Mouse (Mus musculus) intestine, embryonic 15.5 days (tissue): ENCODE results near the gene C2cd2l. TPM values are rescaled to one million over a fixed set of nuclear protein-coding genes. Genes with fewer than 3 reads are reported as not detected.
A peak's percentile ranks its signal among the peaks of the same experiment; 100 is the strongest.

Source experiments
- ATAC-seq: fragments of 200-750 bp; cut with Nextera tagmentation; 2 replicates; pipeline ENCODE4 v1.8.0; 2017; ENCODE audit warnings: moderate TSS enrichment, moderate library complexity
- H3K27ac ChIP-seq: fragments of 300-500 bp; sonication (generic); 2 replicates; pipeline ENCODE4 v1.5.1; 2015; ENCODE audit warnings: mild to moderate bottlenecking, inconsistent platforms
- H3K27me3 ChIP-seq: fragments of 300-500 bp; sonication (generic); replicated peaks from 2 replicates; pipeline ENCODE4 v1.6.1; 2015; ENCODE audit warnings: inconsistent platforms
- H3K36me3 ChIP-seq: fragments of 300-500 bp; sonication (generic); 2 replicates; pipeline ENCODE4 v1.6.1; 2015; ENCODE audit warnings: inconsistent platforms
- H3K4me1 ChIP-seq: fragments of 300-500 bp; sonication (generic); replicated peaks from 2 replicates; pipeline ENCODE4 v1.6.1; 2015; ENCODE audit warnings: inconsistent platforms
- H3K4me2 ChIP-seq: fragments of 300-500 bp; sonication (generic); replicated peaks from 2 replicates; pipeline ENCODE4 v1.6.1; 2015; ENCODE audit warnings: mild to moderate bottlenecking, inconsistent platforms
- H3K4me3 ChIP-seq: fragments of 300-500 bp; sonication (generic); replicated peaks from 2 replicates; pipeline ENCODE4 v1.5.1; 2015; ENCODE audit warnings: inconsistent platforms
- H3K9ac ChIP-seq: fragments of 300-500 bp; sonication (generic); 2 replicates; pipeline ENCODE4 v1.6.1; 2015; ENCODE audit warnings: inconsistent platforms
- H3K9me3 ChIP-seq: fragments of 300-500 bp; sonication (generic); 2 replicates; pipeline ENCODE4 v1.6.1; 2016; ENCODE audit warnings: inconsistent platforms
- WGBS: fragments of 180-500 bp; shearing (Covaris S2); methylation state at CpG from one replicate; pipeline ENCODE4 v1.1.7; 2015; 5-methylcytosine and 5-hydroxymethylcytosine counted together
- polyA plus RNA-seq: library from polyadenylated mRNA; unstranded; fragments of >200 nt; fragmentation: Nextera tagmentation; extraction: Ambion mirVana; gene quantifications from 2 replicates; pipeline ENCODE4 v1.2.1, GENCODE M21; 2015

Gene C2cd2l
- polyA plus RNA-seq, 1 experiment from 2014 or later = 6.8 TPM

DNA sequence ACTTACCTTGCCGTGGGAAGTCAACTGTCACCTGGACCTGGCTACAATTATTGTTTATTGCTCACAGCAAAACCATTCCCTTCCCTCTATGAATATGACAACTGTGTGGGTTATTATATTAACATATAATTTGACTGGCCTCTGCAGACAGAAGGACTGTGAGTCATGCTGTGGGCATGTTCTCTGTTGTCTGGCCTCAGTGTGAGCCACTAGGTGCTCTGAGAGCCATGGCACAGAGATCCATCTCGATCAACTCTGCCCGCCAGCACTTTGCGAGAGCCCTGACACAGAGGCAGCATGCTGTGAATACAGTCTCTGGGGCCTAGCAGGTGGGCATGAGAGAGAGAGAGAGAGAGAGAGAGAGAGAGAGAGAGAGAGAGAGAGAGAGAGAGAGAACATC lies 50.1 kb downstream of the C2cd2l start:
- no peaks in the 10 kb centered on the region for H3K36me3 ChIP-seq
- 0 out of 2 replicates have a peak, but pooled peaks cover 3% of the 10 kb centered on the region for H3K9me3 ChIP-seq
- 0 out of 2 replicates have a peak, but pooled peaks cover 8% of the 10 kb centered on the region for H3K4me1 ChIP-seq
- no peak overlapping the region for H3K4me2 ChIP-seq
- ATAC-seq = no peak
- no peaks in the 10 kb centered on the region for H3K27me3 ChIP-seq
- H3K4me3 ChIP-seq = no peak overlapping the region
- H3K27ac ChIP-seq = no peak overlapping the region
- H3K9ac ChIP-seq = no peak overlapping the region
- 86% methylated on average over 4 of the region's 4 CpGs for WGBS

DNA sequence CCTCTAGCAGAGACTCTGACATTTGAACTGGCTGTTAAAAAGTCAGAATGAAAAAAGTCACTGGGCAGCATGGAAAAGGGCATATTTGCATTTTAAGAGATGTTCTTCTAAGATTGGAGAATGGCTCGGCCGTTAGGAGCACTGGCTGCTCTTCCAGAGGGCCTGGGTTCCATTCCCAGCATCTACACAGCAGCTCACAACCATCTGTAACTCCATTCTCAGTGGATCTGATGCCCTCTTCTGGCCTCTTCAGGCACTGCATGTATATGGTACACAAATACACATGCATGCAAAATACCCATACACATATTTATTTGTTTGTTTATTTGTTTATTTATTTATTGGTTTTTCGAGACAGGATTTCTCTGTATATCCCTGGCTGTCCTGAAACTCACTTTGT lies 51.0 kb downstream of the C2cd2l start:
- Histone ChIP-seq H3K9me3 (0 out of 2 replicates have a peak, but pooled peaks cover 3% of the 10 kb centered on the region), H3K4me2 (no peak overlapping the region), H3K4me1 (0 out of 2 replicates have a peak, but pooled peaks cover 8% of the 10 kb centered on the region), H3K36me3 (no peaks in the 10 kb centered on the region), H3K4me3 (no peak overlapping the region), H3K27me3 (no peaks in the 10 kb centered on the region), H3K9ac (no peak overlapping the region), H3K27ac (no peak overlapping the region)
- 84% methylated on average over 3 of the region's 3 CpGs for WGBS
- ATAC-seq = no peak

DNA sequence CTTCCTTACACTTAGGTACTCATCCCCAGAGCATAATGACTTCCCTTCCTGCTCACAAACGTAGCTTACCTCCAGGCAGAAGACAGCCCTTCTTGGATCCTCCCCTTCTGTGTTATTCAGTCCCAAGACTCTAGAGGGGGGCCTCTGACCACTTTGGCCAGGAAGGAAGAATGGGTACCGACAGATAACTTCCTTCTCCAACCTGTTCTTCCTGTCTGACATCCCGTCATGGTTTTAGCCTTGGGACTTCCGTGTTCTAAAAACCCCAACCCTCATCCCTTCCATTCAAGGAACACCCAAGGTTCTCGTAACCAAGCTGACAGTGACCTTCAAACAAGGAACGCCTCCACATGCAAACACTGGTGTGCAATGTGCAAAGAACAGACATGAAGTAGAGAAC lies 51.7 kb downstream of the C2cd2l start, which contains the start of gene Nlrx1:
Gene Nlrx1 (minus strand): TSS at position 168 of the 400 bp plus-strand sequence.
- peak; percentile 50 for ATAC-seq
- 0 out of 2 replicates have a peak, but pooled peaks cover 3% of the 10 kb centered on the region for H3K9me3 ChIP-seq
- H3K4me1 ChIP-seq = 0 out of 2 replicates have a peak, but pooled peaks cover 8% of the 10 kb centered on the region
- H3K4me2 ChIP-seq = peak within 1 kb of the TSS; percentile 88
- peak within 1 kb of the TSS; percentile 51 for H3K4me3 ChIP-seq
- peak within 1 kb of the TSS; percentile 87 for H3K9ac ChIP-seq
- 65% methylated on average over 6 of the region's 6 CpGs for WGBS
- H3K36me3 ChIP-seq = no peaks in the 10 kb centered on the region
- H3K27ac ChIP-seq = peak within 1 kb of the TSS; percentile 85
- H3K27me3 ChIP-seq = no peaks in the 10 kb centered on the region

DNA sequence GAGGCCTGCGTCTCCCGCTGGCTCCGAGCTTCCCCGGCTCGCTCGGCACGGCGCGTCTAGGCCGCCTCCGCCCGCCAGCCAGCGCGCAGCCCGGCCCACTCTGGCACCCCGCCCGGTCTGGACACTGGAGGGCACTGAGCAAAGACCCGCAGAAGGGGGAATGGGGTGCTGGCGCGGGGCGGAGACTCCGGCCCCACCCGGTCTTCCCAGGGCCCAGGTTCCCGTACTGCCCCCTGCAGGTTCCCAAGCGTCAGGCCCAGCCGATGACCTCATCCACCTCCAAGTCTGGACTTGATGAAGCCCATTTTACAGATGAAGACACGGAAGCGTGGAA lies 52.1 kb downstream of the C2cd2l start:
- 6% methylated on average over 28 of the region's 28 CpGs for WGBS
- peak; percentile 91 for ATAC-seq
- peak overlapping the region; percentile 87 for H3K9ac ChIP-seq
- no peaks in the 10 kb centered on the region for H3K36me3 ChIP-seq
- no peaks in the 10 kb centered on the region for H3K27me3 ChIP-seq
- peak overlapping the region; percentile 88 for H3K4me2 ChIP-seq
- 0 out of 2 replicates have a peak, but pooled peaks cover 3% of the 10 kb centered on the region for H3K9me3 ChIP-seq
- 0 out of 2 replicates have a peak, but pooled peaks cover 8% of the 10 kb centered on the region for H3K4me1 ChIP-seq
- H3K4me3 ChIP-seq = peak overlapping the region; percentile 51
- peak overlapping the region; percentile 85 for H3K27ac ChIP-seq

DNA sequence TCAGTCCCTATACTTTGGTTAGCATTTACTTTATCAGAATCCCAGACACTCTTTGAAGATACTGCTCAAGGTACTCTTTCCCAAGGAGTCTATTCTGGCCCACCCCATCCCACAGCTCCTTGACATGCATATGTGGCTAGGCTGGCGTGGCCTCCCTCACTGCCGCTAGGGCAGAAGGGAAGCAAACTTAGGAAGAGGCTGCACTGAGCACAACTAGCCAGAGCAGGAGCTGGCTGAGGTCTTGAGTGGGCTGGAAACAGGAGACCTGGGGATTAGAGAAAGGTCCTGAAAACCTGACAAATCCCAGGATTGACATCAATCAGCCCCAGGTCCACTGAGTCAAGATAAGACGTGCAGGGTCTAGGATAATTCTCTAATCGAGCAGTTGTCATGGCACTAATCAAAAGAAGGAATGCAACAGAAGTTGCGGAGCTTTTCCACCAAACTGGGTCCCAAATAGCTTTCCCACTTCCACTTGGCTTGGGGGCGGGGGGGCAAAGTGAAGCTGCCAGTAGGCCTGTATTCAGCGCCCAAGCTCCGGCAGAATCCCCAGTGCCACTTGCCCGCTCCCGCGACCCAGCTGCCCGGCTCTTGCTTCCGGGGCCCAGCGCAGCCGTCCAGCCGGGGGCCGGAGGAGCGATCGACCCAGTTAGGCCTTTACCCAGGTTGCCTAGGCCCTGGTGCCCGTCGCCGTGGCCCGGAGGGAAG lies 52.6 kb downstream of the C2cd2l start:
- 0 out of 2 replicates have a peak, but pooled peaks cover 8% of the 10 kb centered on the region for H3K4me1 ChIP-seq
- no peaks in the 10 kb centered on the region for H3K36me3 ChIP-seq
- H3K9ac ChIP-seq = peak overlapping the region; percentile 87
- peak overlapping the region; percentile 88 for H3K4me2 ChIP-seq
- peak; percentile 50; the same call in 1 of the 2 replicates for ATAC-seq
- 0 out of 2 replicates have a peak, but pooled peaks cover 3% of the 10 kb centered on the region for H3K9me3 ChIP-seq
- H3K27ac ChIP-seq = peak overlapping the region; percentile 85
- no peaks in the 10 kb centered on the region for H3K27me3 ChIP-seq
- 13% methylated on average over 23 of the region's 23 CpGs for WGBS
- H3K4me3 ChIP-seq = peak overlapping the region; percentile 51

DNA sequence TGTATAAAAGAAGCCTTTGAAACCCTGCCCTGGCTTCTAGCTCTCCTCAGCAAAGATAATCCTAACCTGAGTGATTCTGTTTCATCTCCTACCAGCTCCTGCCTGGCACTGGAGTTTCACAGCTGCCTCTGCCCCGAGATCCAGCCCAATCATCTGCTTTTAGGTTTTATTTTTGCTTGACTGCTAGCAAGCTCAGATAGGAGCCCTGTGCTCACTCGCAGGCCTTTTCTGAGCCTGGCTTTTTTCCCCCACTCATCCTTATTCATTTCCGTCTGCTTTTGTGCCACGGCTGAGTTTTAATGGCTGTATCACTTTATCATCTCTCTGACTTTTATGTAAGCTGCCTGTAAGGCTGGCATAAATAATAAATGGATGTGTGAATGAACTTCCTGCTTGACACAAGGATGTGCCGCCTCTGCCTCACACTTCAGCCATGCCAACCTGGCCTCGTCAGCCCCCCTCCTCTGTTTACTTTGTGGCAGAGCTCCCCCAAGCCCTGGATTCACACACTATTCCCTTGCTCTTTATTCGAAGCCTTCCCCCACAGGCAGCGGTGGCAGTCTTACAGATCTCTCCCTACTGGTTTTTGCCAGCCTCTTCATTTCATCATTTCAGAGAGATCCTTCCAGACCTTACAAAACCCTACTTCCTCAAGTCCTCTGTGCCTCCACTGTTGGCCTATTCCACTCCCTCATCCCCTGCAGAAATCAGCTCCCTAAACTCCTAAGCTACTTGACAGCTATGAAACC lies 53.4 kb downstream of the C2cd2l start:
- peak overlapping the region; percentile 88; the same call in 1 of the 2 replicates for H3K4me2 ChIP-seq
- 0 out of 2 replicates have a peak, but pooled peaks cover 3% of the 10 kb centered on the region for H3K9me3 ChIP-seq
- H3K27ac ChIP-seq = no peak overlapping the region
- H3K4me1 ChIP-seq = 0 out of 2 replicates have a peak, but pooled peaks cover 8% of the 10 kb centered on the region
- no peak overlapping the region for H3K9ac ChIP-seq
- no peaks in the 10 kb centered on the region for H3K27me3 ChIP-seq
- no peak for ATAC-seq
- H3K36me3 ChIP-seq = no peaks in the 10 kb centered on the region
- WGBS = 54% methylated on average over 8 of the region's 8 CpGs
- H3K4me3 ChIP-seq = no peak overlapping the region

DNA sequence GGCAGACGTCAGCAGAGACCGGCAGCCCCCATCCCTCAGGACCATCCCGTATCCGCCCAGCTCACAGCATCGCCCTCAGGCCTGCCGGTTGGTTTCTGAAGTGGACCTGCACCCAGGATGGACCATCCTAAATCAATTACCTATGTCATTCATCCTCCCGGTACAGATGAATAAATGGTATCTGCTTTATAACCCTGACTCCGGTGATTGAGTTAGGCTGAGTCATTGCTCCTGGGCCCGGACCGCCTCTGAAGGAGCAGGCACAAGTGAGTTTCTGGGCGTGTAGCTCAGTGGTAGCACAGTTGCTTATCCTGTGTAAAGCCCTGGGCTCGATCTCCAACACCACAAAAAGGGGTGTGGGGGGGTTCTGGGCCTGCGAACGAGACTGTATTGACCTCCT lies 58.7 kb downstream of the C2cd2l start:
- 73% methylated on average over 14 of the region's 14 CpGs for WGBS

More for the DNA sequence above, 58.7 kb downstream of the C2cd2l start:
- Histone ChIP-seq H3K27me3 (no peaks in the 10 kb centered on the region), H3K9ac (no peak overlapping the region), H3K4me1 (no peaks in the 10 kb centered on the region), H3K9me3 (no peaks in the 10 kb centered on the region), H3K27ac (no peak overlapping the region), H3K4me2 (no peak overlapping the region), H3K4me3 (no peak overlapping the region), H3K36me3 (no peaks in the 10 kb centered on the region)
- ATAC-seq = 0 out of 2 replicates have a peak, but pooled peaks have one; percentile 23

Other genes starting within 250 kb of the C2cd2l start
- gene Mfrp, start 218.6 kb downstream of the C2cd2l start, polyA plus RNA-seq = 0.06 and 0.10 TPM in 2 replicates
- gene C1qtnf5, start 213.0 kb downstream of the C2cd2l start, polyA plus RNA-seq = 3.1 and 3.5 TPM in 2 replicates
- gene Gm49380, start 206.8 kb downstream of the C2cd2l start, polyA plus RNA-seq = 0.10 TPM in 1 of 2 replicates, not detected in the other
- gene Rnf26, start 206.8 kb downstream of the C2cd2l start, polyA plus RNA-seq = 56.9 and 57.9 TPM in 2 replicates
- gene Mcam, start 185.8 kb downstream of the C2cd2l start, polyA plus RNA-seq = 40.0 and 43.5 TPM in 2 replicates
- gene Cbl, start 86.2 kb downstream of the C2cd2l start, polyA plus RNA-seq = 13.2 and 14.8 TPM in 2 replicates
- gene Ccdc153, start 79.6 kb downstream of the C2cd2l start, polyA plus RNA-seq = not detected in 2 replicates
- 11.7 and 12.9 TPM in 2 replicates for gene Pdzd3, start 68.8 kb downstream of the C2cd2l start, polyA plus RNA-seq
- 5.5 and 5.9 TPM in 2 replicates for gene Nlrx1, start 51.7 kb downstream of the C2cd2l start, polyA plus RNA-seq
- gene Abcg4, start 31.7 kb downstream of the C2cd2l start, polyA plus RNA-seq = 2.5 and 2.9 TPM in 2 replicates
- gene Hinfp, start 14.6 kb downstream of the C2cd2l start, polyA plus RNA-seq = 19.9 and 21.2 TPM in 2 replicates
- 38.2 and 38.6 TPM in 2 replicates for gene Dpagt1, start 5.7 kb upstream of the C2cd2l start, polyA plus RNA-seq
- 280 and 298 TPM in 2 replicates for gene H2afx, start 14.4 kb upstream of the C2cd2l start, polyA plus RNA-seq
- gene Hmbs, start 23.9 kb upstream of the C2cd2l start, polyA plus RNA-seq = 128 and 141 TPM in 2 replicates
- 28.9 and 30.3 TPM in 2 replicates for gene Vps11, start 41.4 kb upstream of the C2cd2l start, polyA plus RNA-seq
- 38.8 and 43.6 TPM in 2 replicates for gene Hyou1, start 59.2 kb upstream of the C2cd2l start, polyA plus RNA-seq
- gene Slc37a4, start 76.6 kb upstream of the C2cd2l start, polyA plus RNA-seq = 51.7 and 59.2 TPM in 2 replicates
- gene Rps25, start 86.9 kb upstream of the C2cd2l start, polyA plus RNA-seq = 2,026 and 2,084 TPM in 2 replicates
- 122 and 123 TPM in 2 replicates for gene Trappc4, start 87.3 kb upstream of the C2cd2l start, polyA plus RNA-seq
- gene Ccdc84, start 98.3 kb upstream of the C2cd2l start, polyA plus RNA-seq = 24.0 and 25.6 TPM in 2 replicates
- gene Foxr1, start 120.9 kb upstream of the C2cd2l start, polyA plus RNA-seq = not detected in 2 replicates
- gene Upk2, start 134.7 kb upstream of the C2cd2l start, polyA plus RNA-seq = 1.2 TPM in 2 replicates
- 7.5 and 7.8 TPM in 2 replicates for gene Bcl9l, start 162.5 kb upstream of the C2cd2l start, polyA plus RNA-seq
- 1.3 TPM in 2 replicates for gene Cxcr5, start 241.6 kb upstream of the C2cd2l start, polyA plus RNA-seq